Mouse (Mus musculus) heart, embryonic 13.5 days (tissue): Measurements from ENCODE around the gene Itga6. TPM values are rescaled to one million over a fixed set of nuclear protein-coding genes. Genes with fewer than 3 reads are reported as not detected.
"Not testable (repeated sequence)": the region's sequence is repeated elsewhere in the genome, so short reads cannot be mapped to it uniquely, and the experiment has no call there.

Experiments
- ATAC-seq: fragments of 200-750 bp; cut with Nextera tagmentation; 2 replicates; pipeline ENCODE4 v1.8.0; 2017; ENCODE audit warnings: moderate TSS enrichment; ENCODE audit not compliant: insufficient number of reproducible peaks, low FRiP score, low TSS enrichment; ENCODE audit errors: extremely low read depth
- H3K27ac ChIP-seq: fragments of 300-500 bp; sonication (generic); replicated peaks from 2 replicates; pipeline ENCODE4 v1.5.1; 2015; ENCODE audit warnings: moderate library complexity, mild to moderate bottlenecking, inconsistent platforms
- H3K27me3 ChIP-seq: fragments of 300-500 bp; sonication (generic); replicated peaks from 2 replicates; pipeline ENCODE4 v1.6.1; 2015; ENCODE audit warnings: mild to moderate bottlenecking, inconsistent platforms
- H3K36me3 ChIP-seq: fragments of 300-500 bp; sonication (generic); 2 replicates; pipeline ENCODE4 v1.6.1; 2015; ENCODE audit warnings: mild to moderate bottlenecking, inconsistent platforms
- H3K4me1 ChIP-seq: fragments of 300-500 bp; sonication (generic); 2 replicates; pipeline ENCODE4 v1.6.1; 2015; ENCODE audit warnings: inconsistent platforms
- H3K4me2 ChIP-seq: fragments of 300-500 bp; sonication (generic); 2 replicates; pipeline ENCODE4 v1.6.1; 2015; ENCODE audit warnings: inconsistent platforms, mild to moderate bottlenecking, moderate library complexity
- H3K4me3 ChIP-seq: fragments of 300-500 bp; sonication (generic); 2 replicates; pipeline ENCODE4 v1.5.1; 2015; ENCODE audit warnings: moderate library complexity, mild to moderate bottlenecking, inconsistent platforms
- H3K9ac ChIP-seq: fragments of 300-500 bp; sonication (generic); 2 replicates; pipeline ENCODE4 v1.6.1; 2015; ENCODE audit warnings: inconsistent platforms, mild to moderate bottlenecking, moderate library complexity
- H3K9me3 ChIP-seq: fragments of 300-500 bp; sonication (generic); 2 replicates; pipeline ENCODE4 v1.6.1; 2016; ENCODE audit warnings: inconsistent platforms
- WGBS: fragments of 180-500 bp; shearing (Covaris S2); methylation state at CpG from one replicate; pipeline ENCODE4 v1.1.7; 2015; ENCODE audit warnings: mixed read lengths; 5-methylcytosine and 5-hydroxymethylcytosine counted together
- polyA plus RNA-seq: library from polyadenylated mRNA; unstranded; fragments of >200 nt; fragmentation: Nextera tagmentation; extraction: Ambion mirVana; gene quantifications from 2 replicates; pipeline ENCODE4 v1.2.1, GENCODE M21; 2015

Itga6 gene
- polyA plus RNA-seq, 1 experiment from 2014 or later, result 65.8 TPM

- not testable (repeated sequence) for H3K27ac ChIP-seq, H3K9me3 ChIP-seq, H3K9ac ChIP-seq, H3K4me1 ChIP-seq, H3K4me3 ChIP-seq, H3K27me3 ChIP-seq, H3K4me2 ChIP-seq, ATAC-seq, H3K36me3 ChIP-seq
- 87% methylated on average over 8 of the region's 8 CpGs for WGBS
Measured at GRCm38 (mm10) chr2:71906356-71906755, 160.9 kb downstream of the Itga6 start.

Other genes starting within 250 kb of the Itga6 start
- gene Dlx1, start 217.5 kb upstream of the Itga6 start, polyA plus RNA-seq, result 0.29 and 0.60 TPM in 2 replicates
- gene Dlx2, start 198.9 kb upstream of the Itga6 start, polyA plus RNA-seq, result 0.09 and 0.33 TPM in 2 replicates
- gene Pdk1, start 127.6 kb downstream of the Itga6 start, polyA plus RNA-seq, result 84.3 and 88.1 TPM in 2 replicates
- gene Rapgef4, start 235.6 kb downstream of the Itga6 start, polyA plus RNA-seq, result 3.6 and 4.2 TPM in 2 replicates